In genomic region chr3:66747073-66747710, GRCm38 (mm10) we compare ENCODE assay signal across 12 mouse cellular contexts.
DNase-seq lines count a peak whose midpoint lies in the region; ATAC-seq lines count a peak whose summit lies in the region.
"Had no signal": no experiment of that assay in that cellular context is flagged by ENCODE, and none has a peak within 500 bp of the region (broad histone marks: within the 10 kb centered on the region; RNA-seq: fewer than 3 reads in every experiment).

No protein-coding gene starts in this region.

- H3K9me3 ChIP-seq in hindbrain, embryonic 10.5 days = no peaks in the 10 kb centered on the region
- H3K9me3 ChIP-seq in midbrain, embryonic 12.5 days = no peaks in the 10 kb centered on the region
- H3K9me3 ChIP-seq: G1E had no signal

- peaks cover 14% of the 10 kb centered on the region; the same call in 1 of the 2 replicates for H3K27me3 ChIP-seq in hindbrain, embryonic 10.5 days (ENCODE audit: insufficient read depth, poor library complexity, severe bottlenecking)
- peaks cover 5% of the 10 kb centered on the region; the same call in 1 of the 2 replicates for H3K27me3 ChIP-seq in midbrain, embryonic 12.5 days

- no peaks in the 10 kb centered on the region for H3K36me3 ChIP-seq in hindbrain, embryonic 10.5 days
- no peaks in the 10 kb centered on the region for H3K36me3 ChIP-seq in midbrain, embryonic 12.5 days
- H3K36me3 ChIP-seq: G1E had no signal

- H3K27ac ChIP-seq in hindbrain, embryonic 10.5 days = 0 out of 2 replicates have a peak overlapping the region, but pooled peaks have one; percentile 53
- no peak overlapping the region for H3K27ac ChIP-seq in midbrain, embryonic 12.5 days (replicated peaks)
- H3K27ac ChIP-seq: kidney, postnatal 0 days had no signal

- DNase-seq in embryo, embryonic 10 days (ENCODE audit: low spot score) = peak; percentile 28
- no peak for DNase-seq in embryo, embryonic 9.5 days (ENCODE audit: extremely low spot score)
- peak; percentile 10 for DNase-seq in Muller cell, postnatal 12 days (ENCODE audit: inconsistent ontology term)
- DNase-seq in hindbrain, embryonic 10.5 days (ENCODE audit: low spot score) = peak; percentile 15
- no peak for DNase-seq in spleen, adult 18-20 months
- no peak for DNase-seq in heart, adult 9 months (ENCODE audit: low spot score in 2 of 2)
- no peak for DNase-seq in right cerebral cortex, adult 18-20 months
- DNase-seq: gastrocnemius, postnatal 14 days; lung, embryonic 14.5 days had no signal

- peak; percentile 73 for ATAC-seq in midbrain, embryonic 12.5 days (ENCODE audit: low FRiP score, low read depth)

- peak overlapping the region; percentile 17; the same call in 1 of the 2 replicates for H3K4me2 ChIP-seq in midbrain, embryonic 12.5 days (replicated peaks)
- H3K4me2 ChIP-seq: lung, embryonic 14.5 days had no signal

- 47% methylated on average over 20 of the region's 20 CpGs for WGBS in hindbrain, embryonic 10.5 days
- 55% methylated on average over 20 of the region's 20 CpGs for WGBS in midbrain, embryonic 12.5 days

- peaks cover 8% of the 10 kb centered on the region; the same call in 1 of the 2 replicates for H3K4me1 ChIP-seq in hindbrain, embryonic 10.5 days (replicated peaks)
- peaks cover 3% of the 10 kb centered on the region; the same call in 1 of the 2 replicates for H3K4me1 ChIP-seq in midbrain, embryonic 12.5 days

- H3K4me3 ChIP-seq in hindbrain, embryonic 10.5 days = no peak overlapping the region; the same call in 1 of the 2 replicates
- no peak overlapping the region for H3K4me3 ChIP-seq in midbrain, embryonic 12.5 days

- no peak overlapping the region for H3K9ac ChIP-seq in midbrain, embryonic 12.5 days (replicated peaks)
- H3K9ac ChIP-seq: lung, embryonic 14.5 days had no signal

Comparison
In these comparisons a context has a peak if more than half of its experiments do, and no peak if none do; other contexts are left out.
1. DNase-seq: peak in embryo, embryonic 10 days (single experiment), Muller cell, postnatal 12 days (single experiment) and hindbrain, embryonic 10.5 days (single experiment); none in embryo, embryonic 9.5 days (single experiment), spleen, adult 18-20 months (0 of 2), heart, adult 9 months (0 of 2) and right cerebral cortex, adult 18-20 months (single experiment).